Mouse (Mus musculus): ENCODE results near the gene Pycr2. TPM values are rescaled to one million over a fixed set of nuclear protein-coding genes. Genes with fewer than 3 reads are reported as not detected.
"Not testable (repeated sequence)": the region's sequence is repeated elsewhere in the genome, so short reads cannot be mapped to it uniquely, and the experiment has no call there.

Pycr2 gene
- polyA plus RNA-seq, 1 experiment from 2014 or later, result 114 TPM

GRCm38 (mm10) chr1:180888556-180889042, 15.5 kb upstream of the Pycr2 start:
- H3K36me3 ChIP-seq, result no peaks in the 10 kb centered on the region
- H3K27me3 ChIP-seq (ENCODE audit: insufficient read depth, poor library complexity, severe bottlenecking), result peaks cover 37% of the 10 kb centered on the region
- DNase-seq (ENCODE audit: low spot score), result no peak
- H3K9me3 ChIP-seq, result no peaks in the 10 kb centered on the region
- peak overlapping the region; percentile 36 for H3K4me3 ChIP-seq
- 6% methylated on average over 13 of the region's 13 CpGs for WGBS
- peak overlapping the region; percentile 67 for H3K27ac ChIP-seq
- peaks cover 27% of the 10 kb centered on the region for H3K4me1 ChIP-seq

GRCm38 (mm10) chr1:180889172-180889571, 14.9 kb upstream of the Pycr2 start:
- Histone ChIP-seq H3K27ac (peak overlapping the region; percentile 67; the same call in 1 of the 2 replicates), H3K4me3 (0 out of 2 replicates have a peak overlapping the region, but pooled peaks have one; percentile 25), H3K27me3 (ENCODE audit: insufficient read depth, poor library complexity, severe bottlenecking) (peaks cover 42% of the 10 kb centered on the region), H3K4me1 (peaks cover 26% of the 10 kb centered on the region), H3K36me3 (no peaks in the 10 kb centered on the region), H3K9me3 (no peaks in the 10 kb centered on the region)
- DNase-seq (ENCODE audit: low spot score), result no peak
- WGBS, result 25% methylated on average over 7 of the region's 7 CpGs

- Histone ChIP-seq H3K27ac (no peak overlapping the region), H3K4me3 (no peak overlapping the region), H3K9me3 (no peaks in the 10 kb centered on the region), H3K36me3 (no peaks in the 10 kb centered on the region), H3K27me3 (ENCODE audit: insufficient read depth, poor library complexity, severe bottlenecking) (peaks cover 49% of the 10 kb centered on the region), H3K4me1 (peaks cover 25% of the 10 kb centered on the region)
- WGBS, result 28% methylated on average over 6 of the region's 6 CpGs
- no peak for DNase-seq (ENCODE audit: low spot score)
These were observed 14.3 kb upstream of the Pycr2 start for GRCm38 (mm10) chr1:180889841-180890240.

- WGBS, result 33% methylated on average over 10 of the region's 10 CpGs
- no peak for DNase-seq (ENCODE audit: low spot score)
- peaks cover 25% of the 10 kb centered on the region for H3K4me1 ChIP-seq
- no peaks in the 10 kb centered on the region for H3K36me3 ChIP-seq
- no peak within 1 kb of the TSS for H3K4me3 ChIP-seq
- no peaks in the 10 kb centered on the region for H3K9me3 ChIP-seq
- peaks cover 51% of the 10 kb centered on the region for H3K27me3 ChIP-seq (ENCODE audit: insufficient read depth, poor library complexity, severe bottlenecking)
- no peak within 1 kb of the TSS; the same call in 1 of the 2 replicates for H3K27ac ChIP-seq
These were observed 11.3 kb upstream of the Pycr2 start, which contains the start of gene Lefty2 for GRCm38 (mm10) chr1:180892808-180893207. Gene Lefty2 (plus strand): TSS chr1:180893108.

- DNase-seq (ENCODE audit: low spot score); H3K36me3 ChIP-seq; H3K27ac ChIP-seq; H3K9me3 ChIP-seq: not testable (repeated sequence)
- WGBS, result 3% methylated on average over 41 of the region's 51 CpGs
- Histone ChIP-seq H3K27me3 (ENCODE audit: insufficient read depth, poor library complexity, severe bottlenecking) (peaks cover 51% of the 10 kb centered on the region), H3K4me1 (peaks cover 12% of the 10 kb centered on the region; the same call in 1 of the 2 replicates), H3K4me3 (peak overlapping the region; percentile 35)
These were observed 9.8 kb upstream of the Pycr2 start for GRCm38 (mm10) chr1:180894088-180894987.

- H3K4me1 ChIP-seq, result peaks cover 15% of the 10 kb centered on the region
- H3K9me3 ChIP-seq, result no peaks in the 10 kb centered on the region
- H3K27ac ChIP-seq, result no peak overlapping the region
- H3K36me3 ChIP-seq, result peaks cover 3% of the 10 kb centered on the region
- H3K4me3 ChIP-seq, result no peak overlapping the region
- WGBS, result 1% methylated on average over 4 of the region's 4 CpGs
- no peak for DNase-seq (ENCODE audit: low spot score)
- H3K27me3 ChIP-seq (ENCODE audit: insufficient read depth, poor library complexity, severe bottlenecking), result no peaks in the 10 kb centered on the region
These were observed 3.0 kb upstream of the Pycr2 start for GRCm38 (mm10) chr1:180901107-180901506.

GRCm38 (mm10) chr1:180902915-180903314, 1.2 kb upstream of the Pycr2 start:
- peaks cover 21% of the 10 kb centered on the region for H3K36me3 ChIP-seq
- H3K4me3 ChIP-seq, result no peak overlapping the region
- 28% methylated on average over 5 of the region's 5 CpGs for WGBS
- H3K27ac ChIP-seq, result no peak overlapping the region
- H3K4me1 ChIP-seq, result peaks cover 22% of the 10 kb centered on the region
- no peaks in the 10 kb centered on the region for H3K27me3 ChIP-seq (ENCODE audit: insufficient read depth, poor library complexity, severe bottlenecking)
- H3K9me3 ChIP-seq, result no peaks in the 10 kb centered on the region
- peak; percentile 96 for DNase-seq (ENCODE audit: low spot score)

GRCm38 (mm10) chr1:180903666-180904038, 441 bp upstream of the Pycr2 start:
- H3K36me3 ChIP-seq, result peaks cover 29% of the 10 kb centered on the region
- peaks cover 25% of the 10 kb centered on the region for H3K4me1 ChIP-seq
- peak overlapping the region; percentile 90 for H3K27ac ChIP-seq
- H3K27me3 ChIP-seq (ENCODE audit: insufficient read depth, poor library complexity, severe bottlenecking), result no peaks in the 10 kb centered on the region
- H3K9me3 ChIP-seq, result no peaks in the 10 kb centered on the region
- DNase-seq (ENCODE audit: low spot score), result no peak
- 40% methylated on average over 10 of the region's 10 CpGs for WGBS
- H3K4me3 ChIP-seq, result peak overlapping the region; percentile 73

- peak overlapping the region; percentile 73 for H3K4me3 ChIP-seq
- no peak for DNase-seq (ENCODE audit: low spot score)
- H3K9me3 ChIP-seq, result no peaks in the 10 kb centered on the region
- WGBS, result 8% methylated on average over 5 of the region's 5 CpGs
- H3K27ac ChIP-seq, result peak overlapping the region; percentile 90
- peaks cover 26% of the 10 kb centered on the region for H3K4me1 ChIP-seq
- no peaks in the 10 kb centered on the region for H3K27me3 ChIP-seq (ENCODE audit: insufficient read depth, poor library complexity, severe bottlenecking)
- H3K36me3 ChIP-seq, result peaks cover 32% of the 10 kb centered on the region
These were observed 655 bp downstream of the Pycr2 start for GRCm38 (mm10) chr1:180904815-180905080.

- 64% methylated on average over 6 of the region's 6 CpGs for WGBS
- Histone ChIP-seq H3K36me3 (peaks cover 32% of the 10 kb centered on the region), H3K4me3 (peak overlapping the region; percentile 73), H3K27ac (peak overlapping the region; percentile 90), H3K27me3 (ENCODE audit: insufficient read depth, poor library complexity, severe bottlenecking) (no peaks in the 10 kb centered on the region), H3K9me3 (no peaks in the 10 kb centered on the region), H3K4me1 (peaks cover 26% of the 10 kb centered on the region)
- DNase-seq (ENCODE audit: low spot score), result no peak
These were observed 1.2 kb downstream of the Pycr2 start for GRCm38 (mm10) chr1:180905307-180905706.

GRCm38 (mm10) chr1:180905876-180906275, 1.8 kb downstream of the Pycr2 start:
- 90% methylated on average over 17 of the region's 17 CpGs for WGBS
- H3K4me1 ChIP-seq, result peaks cover 26% of the 10 kb centered on the region
- peaks cover 32% of the 10 kb centered on the region for H3K36me3 ChIP-seq
- DNase-seq (ENCODE audit: low spot score), result no peak
- 0 out of 2 replicates have a peak overlapping the region, but pooled peaks have one; percentile 23 for H3K27ac ChIP-seq
- H3K27me3 ChIP-seq (ENCODE audit: insufficient read depth, poor library complexity, severe bottlenecking), result no peaks in the 10 kb centered on the region
- H3K9me3 ChIP-seq, result no peaks in the 10 kb centered on the region
- peak overlapping the region; percentile 73; the same call in 1 of the 2 replicates for H3K4me3 ChIP-seq

- 85% methylated on average over 24 of the region's 24 CpGs for WGBS
- H3K27me3 ChIP-seq (ENCODE audit: insufficient read depth, poor library complexity, severe bottlenecking), result no peaks in the 10 kb centered on the region
- peaks cover 26% of the 10 kb centered on the region for H3K4me1 ChIP-seq
- DNase-seq (ENCODE audit: low spot score), result no peak
- H3K9me3 ChIP-seq, result no peaks in the 10 kb centered on the region
- H3K27ac ChIP-seq, result 0 out of 2 replicates have a peak overlapping the region, but pooled peaks have one; percentile 23
- peaks cover 32% of the 10 kb centered on the region for H3K36me3 ChIP-seq
- H3K4me3 ChIP-seq, result 0 out of 2 replicates have a peak overlapping the region, but pooled peaks have one; percentile 73
These were observed 2.5 kb downstream of the Pycr2 start for GRCm38 (mm10) chr1:180906461-180907147.

GRCm38 (mm10) chr1:180911138-180911537, 7.0 kb downstream of the Pycr2 start:
- 41% methylated on average over 8 of the region's 8 CpGs for WGBS
- H3K9me3 ChIP-seq, result no peaks in the 10 kb centered on the region
- no peaks in the 10 kb centered on the region for H3K27me3 ChIP-seq (ENCODE audit: insufficient read depth, poor library complexity, severe bottlenecking)
- H3K4me1 ChIP-seq, result peaks cover 14% of the 10 kb centered on the region; the same call in 1 of the 2 replicates
- no peak overlapping the region for H3K27ac ChIP-seq
- peaks cover 29% of the 10 kb centered on the region for H3K36me3 ChIP-seq
- H3K4me3 ChIP-seq, result peak overlapping the region; percentile 19; the same call in 1 of the 2 replicates
- DNase-seq (ENCODE audit: low spot score), result no peak
